Mouse (Mus musculus) heart, postnatal 14 days (tissue): ENCODE data around the gene Tcirg1. TPM values are rescaled to one million over a fixed set of nuclear protein-coding genes. Genes with fewer than 3 reads are reported as not detected.

ENCODE experiments used
- DNase-seq, 2 experiments: peaks; one replicate each; pipeline ENCODE4 v3.0.0; 2021 to 2022
- intact Hi-C: fragments of 180-260 bp; cut with DNase I; formaldehyde crosslinking; loops from one replicate; pipeline ENCODE4 v1.15.1; 2025
- total RNA-seq, 2 experiments: library from RNA; stranded (reverse); gene quantifications; 2 replicates each; pipeline ENCODE4 v1.2.3; 2021

Tcirg1 gene
- total RNA-seq, 2 experiments from 2014 or later = 16.0 to 20.4 TPM

DNA sequence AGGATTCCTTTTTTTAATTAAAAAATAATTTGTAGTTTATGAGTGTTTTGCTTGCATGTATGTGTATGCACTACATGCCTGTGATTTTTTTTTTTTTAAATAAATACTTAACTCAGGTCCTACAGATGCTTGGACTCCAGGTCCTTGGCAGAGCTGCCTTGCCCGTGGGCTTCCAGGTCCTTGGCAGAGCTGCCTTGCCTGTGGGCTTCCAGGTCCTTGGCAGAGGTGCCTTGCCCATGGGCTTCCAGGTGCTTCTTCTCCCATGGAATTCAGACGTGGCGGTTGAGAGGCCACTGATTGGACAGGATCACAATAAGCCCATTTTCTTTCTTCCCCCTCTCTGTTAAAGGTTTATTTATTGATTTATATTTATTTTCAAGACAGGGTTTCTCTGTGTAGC is 49.7 kb downstream of the Tcirg1 start:
- intact Hi-C loops = no loop called here
- no peak for DNase-seq

GRCm38 (mm10) chr19:3855601-3856000 is 51.3 kb downstream of the Tcirg1 start:
- DNase-seq = no peak
- intact Hi-C loops = no loop called here

- DNase-seq = no peak
- intact Hi-C loops = no loop called here
Observed at GRCm38 (mm10) chr19:3855091-3855490, 51.8 kb downstream of the Tcirg1 start.

- peak in 1 of 2 experiments; percentile 17 for DNase-seq
- intact Hi-C loops = loop anchor here (5.0 kb wide), 1 partner anchor 83 kb away; the partner anchor contains the start of gene Unc93b1
Observed at GRCm38 (mm10) chr19:3853891-3854290, 53.0 kb downstream of the Tcirg1 start.

DNA sequence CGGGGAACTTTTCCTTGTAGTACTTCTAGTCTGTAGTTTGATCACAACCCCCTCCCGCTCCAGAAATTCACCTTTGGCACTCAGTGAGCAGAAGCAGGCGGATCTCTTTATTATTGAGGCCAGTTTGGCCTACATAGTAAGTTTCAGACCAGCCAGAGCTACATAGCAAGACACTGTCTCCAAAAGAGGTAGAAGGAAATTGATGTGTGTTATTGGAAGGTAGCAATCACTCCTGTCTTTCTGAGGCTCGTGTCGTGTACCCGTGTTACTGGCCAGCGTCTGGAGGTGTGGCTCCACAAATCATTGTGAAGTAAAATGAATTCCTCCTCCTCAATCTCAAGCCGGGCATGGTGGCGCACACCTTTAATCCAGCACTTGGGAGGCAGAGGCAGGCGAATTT is 53.8 kb downstream of the Tcirg1 start:
- no peak for DNase-seq
- intact Hi-C loops = loop anchor here (5.0 kb wide), 1 partner anchor 84 kb away; the partner anchor contains the start of gene Unc93b1

- peak; percentile 64 for DNase-seq
- intact Hi-C loops = loop anchor here (5.0 kb wide), 1 partner anchor 85 kb away; the partner anchor contains the start of gene Unc93b1
Observed at GRCm38 (mm10) chr19:3851979-3852681, 54.8 kb downstream of the Tcirg1 start.

DNA sequence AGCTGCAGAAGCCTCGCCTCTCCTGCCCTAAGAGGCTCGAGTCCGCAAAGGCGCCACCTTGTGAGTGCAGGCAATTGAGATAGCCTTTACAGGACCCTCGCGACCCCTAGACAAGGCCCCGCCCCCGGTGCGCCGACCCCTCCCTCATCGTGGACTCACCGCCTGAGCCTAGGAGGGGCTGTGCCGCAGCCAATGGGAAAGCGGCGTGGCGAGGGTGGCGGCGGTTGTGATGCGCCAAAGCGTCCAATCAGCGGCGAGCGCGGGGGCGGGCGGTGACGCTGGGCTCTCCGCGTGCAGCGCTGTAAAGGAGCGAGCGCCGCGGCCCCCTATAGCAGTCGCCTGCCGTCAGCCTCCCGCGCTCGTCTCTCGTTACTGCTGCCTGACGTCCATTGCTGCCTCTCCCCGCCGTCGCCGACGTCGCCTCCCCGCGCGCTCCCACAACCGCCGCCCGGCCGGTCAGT is 55.4 kb downstream of the Tcirg1 start, which contains the start of gene Chka:
Gene Chka (plus strand): TSS at position 272 of the 461 bp plus-strand sequence.
- intact Hi-C loops = loop anchor here (5.0 kb wide), 1 partner anchor 86 kb away; the partner anchor contains the start of gene Unc93b1
- DNase-seq = peak; percentile 96 to 97

DNA sequence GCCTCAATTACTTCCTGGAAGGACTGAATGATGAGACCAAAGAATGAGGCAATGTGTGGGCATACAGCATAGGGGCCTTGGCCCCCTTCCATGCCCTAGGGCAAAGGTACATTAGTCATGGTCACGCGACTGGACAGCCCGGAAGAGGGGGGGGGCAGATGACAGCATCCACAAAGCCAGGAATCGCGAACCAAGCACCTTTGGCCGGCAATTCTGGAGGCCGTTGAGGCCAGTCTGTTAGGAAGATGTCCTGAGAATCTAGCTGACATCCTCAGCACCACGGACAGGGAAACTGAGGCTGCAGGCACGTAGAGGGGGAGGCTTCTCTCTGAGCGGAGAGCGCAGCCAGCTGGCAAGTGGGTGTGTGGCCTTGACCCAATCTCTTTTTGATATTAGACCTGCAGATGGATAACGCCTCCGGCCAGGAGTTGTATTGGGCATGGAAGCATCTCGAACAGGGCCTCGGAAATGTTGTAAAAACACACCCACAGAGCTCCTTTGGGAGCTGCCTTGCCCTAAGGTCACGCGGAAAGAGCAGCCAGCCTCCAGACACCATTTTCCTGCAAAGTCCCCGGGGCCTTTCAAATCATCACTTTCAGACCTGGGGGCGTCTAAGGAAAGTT is 56.0 kb downstream of the Tcirg1 start:
- intact Hi-C loops = loop anchor here (5.0 kb wide), 1 partner anchor 86 kb away; the partner anchor contains the start of gene Unc93b1
- peak; percentile 13 to 19 for DNase-seq

DNA sequence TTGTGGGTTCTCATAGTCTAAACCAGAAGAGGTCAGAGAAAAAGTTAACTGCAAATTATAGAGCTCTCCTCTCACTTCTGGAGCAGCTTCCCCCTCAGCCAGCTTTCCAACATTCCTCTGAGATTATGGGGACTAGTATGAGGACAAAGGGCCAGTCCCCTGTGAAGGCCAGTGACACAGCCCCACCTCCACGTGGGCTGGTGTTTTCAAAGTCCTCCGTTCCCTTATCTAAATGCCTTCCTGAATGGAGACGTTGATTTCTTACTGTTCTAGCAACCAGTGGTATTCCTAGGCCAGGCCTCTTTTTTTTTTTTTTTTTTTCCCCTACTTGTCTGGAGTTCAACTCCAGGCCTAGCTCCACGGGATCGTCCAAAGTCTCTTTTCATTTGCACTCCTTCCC is 56.9 kb downstream of the Tcirg1 start:
- intact Hi-C loops = loop anchor here (5.0 kb wide), 1 partner anchor 87 kb away; the partner anchor contains the start of gene Unc93b1
- no peak for DNase-seq

DNA sequence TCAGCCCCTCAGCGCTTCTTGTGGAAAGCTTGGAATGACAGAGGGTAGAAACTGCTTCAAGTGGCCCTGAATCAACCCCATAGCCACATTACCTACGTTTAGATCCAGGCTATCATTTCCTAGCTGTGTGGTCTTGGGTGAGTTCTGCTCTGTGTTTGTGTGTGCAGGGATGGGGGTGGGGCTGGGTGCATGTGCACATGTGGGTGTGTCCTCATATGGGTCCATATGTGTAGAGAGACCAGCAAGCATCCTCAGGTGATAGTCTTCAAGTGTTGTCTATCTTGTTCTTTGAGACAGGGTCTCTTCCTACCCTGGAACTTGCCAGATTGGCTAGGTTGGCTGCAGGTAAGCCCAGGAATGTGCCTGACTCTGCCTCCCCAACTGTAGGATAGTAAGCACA is 57.7 kb downstream of the Tcirg1 start:
- intact Hi-C loops = no loop called here
- no peak for DNase-seq

DNA sequence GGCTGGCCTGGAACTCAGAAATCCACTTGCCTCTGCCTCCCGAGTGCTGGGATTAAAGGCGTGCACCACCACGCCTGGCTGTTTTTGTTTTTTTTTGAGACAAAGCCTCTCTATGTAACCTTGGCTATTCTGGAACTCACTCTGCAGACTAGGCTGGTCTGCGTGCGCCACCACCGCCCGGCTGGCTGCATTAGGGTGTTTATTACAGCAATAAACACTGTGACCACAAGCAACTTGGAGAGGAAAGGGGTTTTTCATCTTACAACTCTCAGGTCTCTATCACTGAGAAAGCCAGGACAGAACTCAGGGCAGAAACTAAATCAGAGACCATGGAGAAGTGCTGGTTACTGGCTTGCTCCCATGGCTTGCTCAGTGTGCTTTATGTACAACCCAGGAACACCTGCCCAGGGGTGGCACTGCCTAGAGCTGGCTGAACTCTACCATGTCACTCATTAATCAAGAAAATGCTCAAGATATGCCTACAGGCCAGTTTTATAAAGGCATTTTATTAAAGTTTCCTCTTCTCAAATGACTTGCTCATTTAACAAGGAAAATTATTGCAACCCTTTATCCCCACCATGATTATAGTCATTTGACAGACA is 58.6 kb downstream of the Tcirg1 start:
- no peak for DNase-seq
- intact Hi-C loops = no loop called here

GRCm38 (mm10) chr19:3847711-3848110 is 59.2 kb downstream of the Tcirg1 start:
- no peak for DNase-seq
- intact Hi-C loops = no loop called here

DNA sequence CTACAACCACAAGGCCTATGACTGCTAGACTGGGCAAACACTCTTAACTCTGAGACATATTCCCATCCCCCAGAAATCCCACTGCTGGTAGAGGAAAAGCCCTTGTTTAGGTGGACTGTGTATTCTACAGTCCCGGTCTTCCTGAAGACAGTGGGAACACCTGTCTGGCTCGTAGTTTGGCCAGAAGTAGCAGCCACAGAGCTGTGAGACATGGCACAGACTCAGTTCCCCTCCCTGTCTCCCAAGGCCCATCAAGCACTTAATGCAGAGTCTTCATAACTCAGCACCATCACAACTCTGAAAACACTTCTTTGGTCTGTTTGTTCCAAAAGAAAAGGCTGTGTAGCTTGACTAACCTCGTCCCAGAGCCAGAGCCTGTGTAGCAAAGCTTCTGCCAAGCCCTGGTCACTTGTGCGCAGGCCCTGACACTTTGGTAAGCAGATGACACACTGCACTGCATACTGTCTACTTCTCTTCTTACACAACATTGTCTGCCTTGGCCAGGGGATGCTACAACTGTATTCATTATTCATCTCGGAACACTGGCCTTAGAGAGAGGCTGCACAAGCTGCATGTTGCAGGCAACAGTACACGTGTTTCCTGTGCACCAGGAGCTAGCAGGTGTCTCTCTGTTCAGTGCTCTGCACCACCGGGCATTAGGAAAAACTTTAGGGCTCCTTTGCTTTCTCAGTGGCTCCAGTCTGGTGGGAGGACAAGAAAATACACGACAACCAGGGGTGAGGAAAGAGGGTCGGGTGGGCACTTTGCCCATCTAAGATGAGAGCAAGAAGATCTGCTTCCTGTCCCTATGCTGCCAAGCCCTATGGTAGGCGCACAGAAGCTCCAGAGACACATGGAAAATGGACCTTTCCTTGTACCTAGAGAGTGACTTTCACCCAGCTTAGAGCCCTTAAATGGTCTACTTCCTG is 60.0 kb downstream of the Tcirg1 start:
- intact Hi-C loops = no loop called here

More for the DNA sequence above, 60.0 kb downstream of the Tcirg1 start:
- DNase-seq = no peak

Other genes starting within 250 kb of the Tcirg1 start
- 10 to 100 TPM; 47.8 to 52.8 TPM for gene Lrp5, start 220.6 kb downstream of the Tcirg1 start, total RNA-seq
- gene 1810055G02Rik, start 198.8 kb downstream of the Tcirg1 start, total RNA-seq = 1 to 10 TPM; 8.9 TPM
- 10 to 100 TPM; 35.3 to 40.1 TPM for gene Kmt5b, start 139.7 kb downstream of the Tcirg1 start, total RNA-seq
- 10 to 100 TPM; 15.1 to 15.7 TPM for gene Chka, start 55.4 kb downstream of the Tcirg1 start, total RNA-seq
- 100 to 1,000 TPM; 438 to 441 TPM for gene Ndufs8, start 5.6 kb upstream of the Tcirg1 start, total RNA-seq
- gene Aldh3b1, start 22.7 kb upstream of the Tcirg1 start, total RNA-seq = 1 to 10 TPM; 2.6 to 3.2 TPM
- gene Unc93b1, start 28.1 kb upstream of the Tcirg1 start, total RNA-seq = 10 to 100 TPM; 21.7 to 21.9 TPM
- gene Aldh3b3, start 51.5 kb upstream of the Tcirg1 start, total RNA-seq = under 1 TPM; 0.12 to 0.31 TPM
- gene Aldh3b2, start 65.2 kb upstream of the Tcirg1 start, total RNA-seq = under 1 TPM; 0.57 to 0.59 TPM
- gene Acy3, start 79.4 kb upstream of the Tcirg1 start, total RNA-seq = 10 to 100 TPM; 11.7 to 15.2 TPM
- gene Tbx10, start 85.6 kb upstream of the Tcirg1 start, total RNA-seq = not detected
- 10 to 100 TPM; 66.8 to 69.4 TPM for gene Nudt8, start 93.4 kb upstream of the Tcirg1 start, total RNA-seq
- gene Gm49405, start 93.5 kb upstream of the Tcirg1 start, total RNA-seq = 1 to 10 TPM; 2.0 to 2.6 TPM
- gene Doc2g, start 96.2 kb upstream of the Tcirg1 start, total RNA-seq = 10 to 100 TPM; 73.8 to 83.6 TPM
- gene Ndufv1, start 105.7 kb upstream of the Tcirg1 start, total RNA-seq = 1,000 to 10,000 TPM; 1,061 to 1,067 TPM
- gene Gstp1, start 130.9 kb upstream of the Tcirg1 start, total RNA-seq = 100 to 1,000 TPM; 257 to 271 TPM
- gene Gstp2, start 138.9 kb upstream of the Tcirg1 start, total RNA-seq = 10 to 100 TPM; 80.8 to 90.7 TPM
- not detected for gene Gstp3, start 152.4 kb upstream of the Tcirg1 start, total RNA-seq
- gene Cabp2, start 174.4 kb upstream of the Tcirg1 start, total RNA-seq = not detected
- 10 to 100 TPM; 24.2 to 27.5 TPM for gene Cdk2ap2, start 190.0 kb upstream of the Tcirg1 start, total RNA-seq
- gene Pitpnm1, start 192.9 kb upstream of the Tcirg1 start, total RNA-seq = 10 to 100 TPM; 25.0 to 26.4 TPM
- gene Aip, start 218.7 kb upstream of the Tcirg1 start, total RNA-seq = 10 to 100 TPM; 47.0 to 60.6 TPM
- gene Gpr152, start 232.7 kb upstream of the Tcirg1 start, total RNA-seq = not detected
- gene Cabp4, start 236.9 kb upstream of the Tcirg1 start, total RNA-seq = not detected
- 10 to 100 TPM; 61.9 to 70.9 TPM for gene Coro1b, start 241.5 kb upstream of the Tcirg1 start, total RNA-seq
- 1 to 10 TPM; 3.2 to 6.7 TPM for gene Ptprcap, start 246.5 kb upstream of the Tcirg1 start, total RNA-seq